Mouse (Mus musculus) right cerebral cortex, postnatal 10 days (tissue): Measurements from ENCODE around the gene Ankrd28.
"Not testable (repeated sequence)": the region's sequence is repeated elsewhere in the genome, so short reads cannot be mapped to it uniquely, and the experiment has no call there.

Experiments used
- DNase-seq, 2 experiments: peaks; one replicate each; pipeline ENCODE4 v3.0.0; 2021; ENCODE audit warnings: low spot score in 2 of 2

Gene Ankrd28

GRCm38 (mm10) chr14:31793979-31794775 lies 36.3 kb downstream of the Ankrd28 start:
- DNase-seq: peak in 1 of 2 experiments; percentile 33

DNA sequence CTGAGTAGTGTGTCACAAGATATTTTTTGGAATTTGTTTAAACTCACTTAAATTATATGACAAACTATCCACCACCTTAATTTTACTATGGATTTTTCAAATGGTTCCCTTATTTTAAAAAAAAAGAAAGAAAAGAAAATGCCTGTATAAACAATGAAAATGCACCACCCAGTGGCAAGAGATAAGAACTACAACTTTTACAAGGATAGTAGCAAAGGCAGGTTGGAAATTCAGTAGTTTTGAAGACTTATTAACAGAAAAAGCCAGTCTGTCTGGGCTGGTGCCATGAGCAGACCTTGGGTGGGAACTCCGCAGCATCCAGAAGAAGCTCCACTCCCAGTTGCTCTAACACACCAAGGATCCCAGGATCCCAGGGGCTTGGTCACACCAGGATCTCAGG lies 39.7 kb downstream of the Ankrd28 start:
- DNase-seq: no peak

GRCm38 (mm10) chr14:31786906-31787305 lies 43.5 kb downstream of the Ankrd28 start:
- no peak for DNase-seq

DNA sequence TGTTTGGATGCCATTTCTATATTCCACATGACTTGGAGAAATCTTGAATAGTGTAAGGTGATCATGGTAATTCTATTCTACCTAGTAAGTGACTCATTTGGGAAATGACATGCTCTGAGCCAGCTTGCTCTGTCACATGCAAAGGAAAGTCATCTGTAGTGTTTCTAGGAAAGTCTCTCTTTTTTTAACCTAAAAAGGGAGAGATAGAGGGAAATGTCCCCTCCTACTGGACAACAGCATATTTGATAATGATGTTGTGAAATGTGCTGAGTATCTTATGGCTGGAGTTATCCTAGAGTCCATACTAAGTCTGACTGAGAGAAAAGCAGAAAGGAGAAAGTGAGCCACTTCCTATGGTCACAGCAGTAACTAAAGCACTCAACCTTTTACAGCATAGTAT lies 44.8 kb downstream of the Ankrd28 start:
- no peak for DNase-seq

GRCm38 (mm10) chr14:31784975-31785374 lies 45.5 kb downstream of the Ankrd28 start:
- DNase-seq: no peak

DNA sequence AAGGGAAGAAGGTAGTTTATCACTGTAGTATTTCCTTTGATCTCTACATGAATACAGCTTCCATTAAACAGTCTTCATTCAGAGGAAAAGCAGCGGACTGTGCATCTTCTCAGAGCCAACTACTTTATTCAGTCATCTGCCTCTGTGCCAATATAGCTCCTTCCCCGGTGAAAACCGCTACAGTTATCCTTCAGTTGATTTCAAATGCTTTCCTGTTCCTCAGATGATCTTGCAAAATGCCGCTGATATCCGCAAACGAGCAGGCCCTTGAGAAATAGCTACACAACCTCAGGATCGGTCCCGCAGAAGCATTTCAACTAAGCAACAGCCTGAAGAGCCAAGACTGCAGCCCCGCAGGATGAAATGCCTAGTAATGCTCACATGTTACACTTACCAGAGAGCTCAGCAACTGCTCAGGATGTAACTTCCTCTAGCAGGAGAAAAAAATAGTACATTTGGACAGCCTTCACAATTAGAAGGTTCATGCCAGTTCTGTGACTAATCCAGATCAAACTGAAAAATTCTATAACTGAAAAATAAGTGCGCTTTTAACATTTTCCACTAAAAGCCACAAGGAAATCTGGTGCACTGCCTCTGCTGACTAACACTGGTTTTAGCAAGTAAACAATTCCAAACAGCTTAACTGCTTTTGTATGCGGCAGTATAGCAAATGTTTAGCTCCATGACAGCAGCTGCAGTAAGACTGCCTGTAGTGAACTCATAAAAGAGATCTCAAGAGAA lies 49.0 kb downstream of the Ankrd28 start:
- DNase-seq: peak; percentile 55 to 67

DNA sequence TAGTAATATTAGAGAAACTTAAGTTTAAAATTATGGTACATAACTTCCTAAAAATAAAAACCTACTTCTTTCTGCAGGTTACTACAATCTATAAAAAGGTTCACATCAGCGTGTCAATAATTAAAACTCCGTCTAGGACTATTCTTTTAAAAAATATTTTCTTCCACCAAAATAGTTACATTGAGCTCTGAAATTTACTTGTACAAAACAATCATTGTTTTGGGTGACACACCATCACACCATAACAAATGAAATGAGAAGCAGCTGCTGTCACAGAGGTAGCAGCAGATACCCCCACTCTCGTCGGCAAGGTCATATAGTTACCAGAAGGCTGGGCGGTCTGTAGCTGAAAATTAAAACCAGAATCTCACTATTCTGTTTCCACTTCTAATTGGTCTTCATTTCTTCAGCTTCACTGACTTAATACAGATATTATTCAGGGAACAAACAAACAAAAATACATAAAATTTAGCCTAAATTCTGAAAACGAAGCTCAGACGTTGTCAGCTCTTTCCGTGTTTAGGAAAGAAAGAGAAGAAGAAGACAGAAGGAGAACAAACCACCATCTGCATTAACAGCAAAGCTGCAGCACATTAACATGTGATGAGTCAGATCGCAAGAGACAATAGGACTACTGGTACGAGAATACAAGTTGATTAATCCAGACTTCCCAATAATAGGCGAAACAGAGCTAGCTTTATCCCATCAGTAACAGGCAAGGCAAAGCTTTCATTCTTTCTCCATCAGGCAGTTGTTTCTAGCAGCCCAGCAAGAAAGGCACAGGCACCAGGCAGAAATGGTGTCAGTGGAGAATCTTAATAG lies 49.8 kb downstream of the Ankrd28 start:
- no peak for DNase-seq

GRCm38 (mm10) chr14:31773518-31773917 lies 56.9 kb downstream of the Ankrd28 start:
- no peak for DNase-seq

- DNase-seq: no peak
These were observed 58.2 kb downstream of the Ankrd28 start for GRCm38 (mm10) chr14:31772251-31772650.

- DNase-seq: no peak
These were observed 61.9 kb downstream of the Ankrd28 start for GRCm38 (mm10) chr14:31768531-31768930.

- DNase-seq: no peak
These were observed 66.4 kb downstream of the Ankrd28 start for GRCm38 (mm10) chr14:31764083-31764482.

GRCm38 (mm10) chr14:31761727-31762126 lies 68.7 kb downstream of the Ankrd28 start:
- no peak for DNase-seq

DNA sequence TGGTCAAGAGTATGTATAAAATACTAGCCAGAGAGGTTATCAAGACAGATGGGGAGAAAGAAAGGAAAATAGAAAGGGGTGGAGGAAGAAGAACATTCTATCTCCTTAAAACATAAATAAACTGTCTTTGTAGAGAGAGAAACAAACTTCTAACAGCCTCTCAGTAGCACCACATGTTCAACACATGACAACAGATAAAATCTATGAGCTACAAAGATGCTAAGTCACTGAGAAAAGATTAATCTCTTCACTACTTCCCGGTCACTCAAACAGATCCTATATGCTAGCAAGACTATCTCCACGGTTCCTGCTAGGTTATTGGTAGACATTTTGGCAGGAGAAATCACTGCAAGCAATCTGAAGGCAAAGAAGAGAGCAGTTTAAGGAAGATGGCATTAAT lies 71.3 kb downstream of the Ankrd28 start:
- no peak for DNase-seq

GRCm38 (mm10) chr14:31758410-31758809 lies 72.0 kb downstream of the Ankrd28 start:
- not testable (repeated sequence) for DNase-seq

- no peak for DNase-seq
These were observed 82.1 kb downstream of the Ankrd28 start for GRCm38 (mm10) chr14:31748239-31748873.

GRCm38 (mm10) chr14:31742523-31742922 lies 87.9 kb downstream of the Ankrd28 start:
- no peak for DNase-seq

GRCm38 (mm10) chr14:31734811-31735210 lies 95.6 kb downstream of the Ankrd28 start:
- no peak for DNase-seq

- no peak for DNase-seq
These were observed 102.9 kb downstream of the Ankrd28 start for GRCm38 (mm10) chr14:31727522-31727921.

DNA sequence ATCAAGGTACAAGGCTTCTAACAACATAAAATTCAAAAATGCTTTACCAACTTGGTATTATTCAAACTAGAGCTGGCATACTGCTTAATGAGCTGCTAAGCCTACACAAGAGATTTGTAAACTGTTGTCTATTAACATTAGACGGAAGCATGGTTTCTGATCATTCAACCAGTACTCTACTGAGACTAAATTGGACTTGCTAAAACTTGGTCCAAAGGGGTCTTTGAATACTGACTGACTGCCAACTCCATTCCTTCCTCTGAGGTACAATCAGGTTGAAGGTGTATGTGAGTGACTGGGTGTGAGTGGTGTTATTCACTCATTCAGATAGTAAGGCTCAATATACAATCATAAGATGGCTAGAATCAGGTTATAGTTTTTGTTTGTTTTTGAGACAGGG lies 107.7 kb downstream of the Ankrd28 start:
- no peak for DNase-seq

- DNase-seq: no peak
These were observed 109.2 kb downstream of the Ankrd28 start for GRCm38 (mm10) chr14:31721256-31721655.

DNA sequence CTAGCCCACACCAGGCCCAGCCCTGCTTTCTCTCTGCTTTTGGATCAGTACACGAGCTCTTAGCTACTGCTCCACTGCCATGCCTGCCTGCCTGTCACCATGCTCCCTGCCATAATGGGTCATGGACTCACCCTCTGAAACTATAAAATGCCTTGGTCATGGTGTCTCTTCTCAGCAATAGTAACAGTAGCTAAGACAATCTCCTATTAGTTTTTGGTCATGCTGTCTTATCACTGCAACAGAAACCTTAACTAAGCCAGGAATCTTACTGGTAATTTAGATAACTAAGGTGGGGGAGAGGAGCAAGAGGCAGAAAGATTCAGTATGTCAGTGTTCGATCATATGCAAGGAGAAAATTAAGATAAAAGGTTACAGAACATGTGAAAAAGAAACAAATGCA lies 112.1 kb downstream of the Ankrd28 start:
- no peak for DNase-seq

DNA sequence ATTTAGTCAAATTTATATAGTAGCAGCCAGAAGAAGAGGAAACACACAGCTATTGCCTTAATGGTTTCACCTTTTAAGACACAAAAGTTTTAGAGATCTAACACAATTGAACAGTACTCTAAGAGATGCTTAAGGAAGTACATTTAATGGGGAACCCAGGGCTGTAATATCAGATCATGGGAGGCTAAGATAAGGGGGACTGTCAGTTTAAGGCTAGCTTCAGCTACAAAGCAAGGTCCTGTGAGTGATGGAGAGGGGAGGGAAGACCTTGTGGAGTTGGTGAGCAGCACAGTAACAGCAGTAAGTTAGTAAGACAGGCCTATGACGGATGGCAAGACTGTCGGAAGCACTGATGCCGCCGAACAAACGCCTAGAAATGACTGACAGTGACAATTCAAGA lies 113.1 kb downstream of the Ankrd28 start:
- no peak for DNase-seq
